ENCODE assay signal across 8 mouse cellular contexts in the genomic region with DNA sequence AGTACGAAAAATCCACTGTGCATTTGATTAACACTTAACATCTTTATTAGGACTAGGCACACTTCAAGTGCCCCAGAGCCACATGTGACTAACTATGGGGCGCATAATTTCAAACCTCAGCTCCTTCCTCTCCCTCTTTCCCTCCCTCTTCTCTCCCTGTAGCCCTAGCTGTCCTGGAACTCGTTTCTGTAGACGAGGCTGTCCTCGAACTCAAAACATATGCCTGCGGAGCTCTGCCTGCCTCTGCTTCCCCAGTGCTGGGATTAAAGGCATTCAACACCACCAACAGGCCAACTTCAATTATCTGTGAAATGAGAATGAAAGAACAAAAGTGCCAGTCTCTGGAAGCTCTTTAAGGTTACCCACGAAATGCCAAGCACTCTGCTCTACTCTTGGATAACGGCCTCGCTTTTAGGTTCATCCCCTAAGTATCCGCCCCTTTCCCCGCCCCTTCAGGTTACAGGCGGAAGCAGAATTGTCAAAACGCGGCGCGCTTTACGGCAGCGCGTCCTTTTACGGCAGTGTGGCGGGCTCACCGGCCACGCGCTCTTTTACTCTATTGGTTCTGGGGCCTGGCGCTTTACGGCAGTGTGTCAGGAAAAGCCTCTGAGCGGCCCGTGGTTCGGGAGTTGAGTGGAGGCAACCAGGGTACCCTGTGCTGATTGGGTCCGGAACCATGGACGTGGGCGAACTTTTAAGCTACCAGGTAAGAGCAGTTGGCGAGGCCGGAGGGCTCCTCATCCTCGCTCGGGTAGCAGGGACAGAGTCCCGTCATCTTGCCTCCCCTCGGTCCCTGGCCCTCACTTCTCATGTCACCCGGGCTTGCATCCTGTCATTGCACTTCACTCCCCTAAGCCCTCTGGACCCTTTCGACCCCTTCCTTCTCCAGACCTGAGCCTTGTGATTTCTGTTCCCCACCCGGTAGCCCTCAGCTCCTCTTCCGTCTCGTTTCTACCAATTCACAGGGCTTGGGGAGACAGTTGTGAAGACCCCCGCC. TPM values are rescaled to one million over a fixed set of nuclear protein-coding genes. Genes with fewer than 3 reads are reported as not detected.
DNase-seq lines count a peak whose midpoint lies in the region; ATAC-seq and TF ChIP-seq lines count a peak whose summit lies in the region.

A gene (plus strand): TSS at position 548 of the 997 bp plus-strand sequence.

- H3K27ac ChIP-seq in cortical plate, adult 2 months (ENCODE audit: insufficient read depth, low read length), result no peak within 1 kb of the TSS

- no peaks in the 10 kb centered on the region for H3K9me3 ChIP-seq in megakaryocyte, embryonic 14.5 days

- peaks cover 6% of the 10 kb centered on the region for H3K27me3 ChIP-seq in megakaryocyte, embryonic 14.5 days (replicated peaks)

- TF ChIP-seq CTCF in cortical plate, adult 2 months (IDR thresholded peaks at IDR 0.05; ENCODE audit: extremely low read depth, insufficient read depth, low read length), result no peak

- peaks cover 12% of the 10 kb centered on the region for H3K36me3 ChIP-seq in megakaryocyte, embryonic 14.5 days (replicated peaks; ENCODE audit: low read length)

- peak; percentile 86 for TF ChIP-seq POLR2A in cortical plate, adult 2 months (IDR thresholded peaks at IDR 0.05; ENCODE audit: extremely low read depth, insufficient read depth, low read length)

- DNase-seq in gastrocnemius, adult 8-10 months (ENCODE audit: low spot score in 2 of 2), result peak; percentile 99
- peak; percentile 97 for DNase-seq in hindlimb bud, embryonic 11.5 days (ENCODE audit: extremely low spot score, low read depth, low spot score)
- peak; percentile 99 to 100 for DNase-seq in left cerebral cortex, adult 8-10 months (ENCODE audit: low spot score in 2 of 2)
- peak; percentile 100 for DNase-seq in right cerebral cortex, postnatal 10 days (ENCODE audit: low spot score in 2 of 2)
- peak; percentile 99 for DNase-seq in urinary bladder, postnatal 25 days (ENCODE audit: low spot score)

- no peaks in the 10 kb centered on the region for H3K4me1 ChIP-seq in cortical plate, adult 2 months (ENCODE audit: control insufficient read depth, insufficient read depth, low read length)
- H3K4me1 ChIP-seq in megakaryocyte, embryonic 14.5 days, result peaks cover 33% of the 10 kb centered on the region

- ATAC-seq in activated CD4-positive, CD25-positive, alpha-beta regulatory T cell, adult 4 months, result peak; percentile 94

- H3K4me3 ChIP-seq in cortical plate, adult 2 months (ENCODE audit: insufficient read depth, low read length), result peak within 1 kb of the TSS; percentile 91
- peak within 1 kb of the TSS; percentile 100 for H3K4me3 ChIP-seq in megakaryocyte, embryonic 14.5 days (replicated peaks)

RNA-seq across cellular contexts. Expression of the gene that starts here (rescaled TPM):
- polyA plus RNA-seq in activated CD4-positive, CD25-positive, alpha-beta regulatory T cell, adult 4 months (2017; shearing (Covaris generic)), result 10 to 100 TPM; 64.0 to 74.3 TPM
- polyA plus RNA-seq in cortical plate, adult 2 months (2012; rRNA removed), result 25.8 and 26.3 TPM in 2 replicates
- 10 to 100 TPM in 3 of 4 experiments, 1 to 10 TPM in 1; 9.3 to 12.8 (median 11.1) TPM for total RNA-seq in gastrocnemius, adult 8-10 months (2022)
- total RNA-seq in left cerebral cortex, adult 8-10 months (2022), result 10 to 100 TPM; 24.6 to 28.4 (median 27.7) TPM
- polyA plus RNA-seq in megakaryocyte, embryonic 14.5 days (2012; ENCODE audit: insufficient read depth, low replicate concordance), result 2.0 and 11.9 TPM in 2 replicates
